Mouse (Mus musculus): ENCODE data around the gene Lhx4.

- TF ChIP-seq ZNF384 (IDR thresholded peaks at IDR 0.05; ENCODE audit: low read depth, low read length) (no peak), MAFK (IDR thresholded peaks at IDR 0.05; ENCODE audit: insufficient read depth, low read depth, low read length) (no peak), HCFC1 (IDR thresholded peaks at IDR 0.05; ENCODE audit: borderline replicate concordance, insufficient read depth, low read length) (no peak)
Measured at GRCm38 (mm10) chr1:155722185-155722584, 29.3 kb downstream of the Lhx4 start.
